Mouse (Mus musculus): ENCODE data around the gene Galnt13.
"Not testable (repeated sequence)": the region's sequence is repeated elsewhere in the genome, so short reads cannot be mapped to it uniquely, and the experiment has no call there.

Galnt13 gene

GRCm38 (mm10) chr2:54435937-54436735, at the start of gene Galnt13:
TSS of gene Galnt13 (plus strand) at chr2:54436317.
- no peak for DNase-seq (ENCODE audit: low spot score in 2 of 2)

GRCm38 (mm10) chr2:54431060-54431459, 5.1 kb upstream of the Galnt13 start:
- no peak for DNase-seq (ENCODE audit: low spot score in 2 of 2)

- DNase-seq (ENCODE audit: low spot score in 2 of 2): no peak
Measured at GRCm38 (mm10) chr2:54435380-54435779, 737 bp upstream of the Galnt13 start.

GRCm38 (mm10) chr2:54436736-54437500, 801 bp downstream of the Galnt13 start:
- DNase-seq (ENCODE audit: low spot score in 2 of 2): no peak

GRCm38 (mm10) chr2:54437501-54437830, 1.3 kb downstream of the Galnt13 start:
- DNase-seq (ENCODE audit: low spot score in 2 of 2): no peak

GRCm38 (mm10) chr2:54442734-54443500, 6.8 kb downstream of the Galnt13 start:
- no peak for DNase-seq (ENCODE audit: low spot score in 2 of 2)

GRCm38 (mm10) chr2:54483426-54483825, 47.3 kb downstream of the Galnt13 start:
- DNase-seq (ENCODE audit: low spot score in 2 of 2): no peak

GRCm38 (mm10) chr2:54522989-54523388, 86.9 kb downstream of the Galnt13 start:
- DNase-seq (ENCODE audit: low spot score in 2 of 2): no peak

- DNase-seq (ENCODE audit: low spot score in 2 of 2): no peak
Measured at GRCm38 (mm10) chr2:54527073-54527472, 91.0 kb downstream of the Galnt13 start.

GRCm38 (mm10) chr2:54558357-54559153, 122.4 kb downstream of the Galnt13 start:
- peak in 1 of 2 experiments; percentile 7 for DNase-seq (ENCODE audit: low spot score in 2 of 2)

- no peak for DNase-seq (ENCODE audit: low spot score in 2 of 2)
Measured at GRCm38 (mm10) chr2:54565068-54565467, 129.0 kb downstream of the Galnt13 start.

- no peak for DNase-seq (ENCODE audit: low spot score in 2 of 2)
Measured at GRCm38 (mm10) chr2:54567186-54567585, 131.1 kb downstream of the Galnt13 start.

GRCm38 (mm10) chr2:54567632-54568031, 131.5 kb downstream of the Galnt13 start:
- no peak for DNase-seq (ENCODE audit: low spot score in 2 of 2)

GRCm38 (mm10) chr2:54713817-54714216, 277.7 kb downstream of the Galnt13 start:
- not testable (repeated sequence) for DNase-seq (ENCODE audit: low spot score in 2 of 2)

- no peak for DNase-seq (ENCODE audit: low spot score in 2 of 2)
Measured at GRCm38 (mm10) chr2:54751232-54751631, 315.1 kb downstream of the Galnt13 start.

- DNase-seq (ENCODE audit: low spot score in 2 of 2): no peak
Measured at GRCm38 (mm10) chr2:54759781-54760180, 323.7 kb downstream of the Galnt13 start.

GRCm38 (mm10) chr2:54778790-54779273, 342.7 kb downstream of the Galnt13 start:
- no peak for DNase-seq (ENCODE audit: low spot score in 2 of 2)

- no peak for DNase-seq (ENCODE audit: low spot score in 2 of 2)
Measured at GRCm38 (mm10) chr2:54813670-54814256, 377.6 kb downstream of the Galnt13 start.

- DNase-seq (ENCODE audit: low spot score in 2 of 2): no peak
Measured at GRCm38 (mm10) chr2:54841245-54841644, 405.1 kb downstream of the Galnt13 start.

- no peak for DNase-seq (ENCODE audit: low spot score in 2 of 2)
Measured at GRCm38 (mm10) chr2:54906282-54907060, 470.4 kb downstream of the Galnt13 start.
